Mouse (Mus musculus): ENCODE results near the gene Tomm6. TPM values are rescaled to one million over a fixed set of nuclear protein-coding genes. Genes with fewer than 3 reads are reported as not detected.

Gene Tomm6
- polyA plus RNA-seq, 1 experiment from 2014 or later, result 431 TPM

GRCm38 (mm10) chr17:47694503-47695336 is 6.5 kb upstream of the Tomm6 start, which contains the start of gene Prickle4:
Gene Prickle4 (minus strand): TSS chr17:47694736.
- DNase-seq (ENCODE audit: low spot score), result peak; percentile 95

DNA sequence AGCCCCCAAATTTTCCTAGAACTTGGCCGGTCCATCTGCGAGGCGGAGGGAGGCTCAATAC is 6.1 kb upstream of the Tomm6 start, which contains the start of gene Gm21981:
Gene Gm21981 (minus strand): TSS at position 14 of the 61 bp plus-strand sequence.
- DNase-seq (ENCODE audit: low spot score), result no peak

- no peak for DNase-seq (ENCODE audit: low spot score)
Observed at GRCm38 (mm10) chr17:47693671-47694441, 5.7 kb upstream of the Tomm6 start.

- no peak for DNase-seq (ENCODE audit: low spot score)
Observed at GRCm38 (mm10) chr17:47691650-47692049, 3.5 kb upstream of the Tomm6 start.

GRCm38 (mm10) chr17:47689894-47690293 is 1.7 kb upstream of the Tomm6 start:
- no peak for DNase-seq (ENCODE audit: low spot score)

DNA sequence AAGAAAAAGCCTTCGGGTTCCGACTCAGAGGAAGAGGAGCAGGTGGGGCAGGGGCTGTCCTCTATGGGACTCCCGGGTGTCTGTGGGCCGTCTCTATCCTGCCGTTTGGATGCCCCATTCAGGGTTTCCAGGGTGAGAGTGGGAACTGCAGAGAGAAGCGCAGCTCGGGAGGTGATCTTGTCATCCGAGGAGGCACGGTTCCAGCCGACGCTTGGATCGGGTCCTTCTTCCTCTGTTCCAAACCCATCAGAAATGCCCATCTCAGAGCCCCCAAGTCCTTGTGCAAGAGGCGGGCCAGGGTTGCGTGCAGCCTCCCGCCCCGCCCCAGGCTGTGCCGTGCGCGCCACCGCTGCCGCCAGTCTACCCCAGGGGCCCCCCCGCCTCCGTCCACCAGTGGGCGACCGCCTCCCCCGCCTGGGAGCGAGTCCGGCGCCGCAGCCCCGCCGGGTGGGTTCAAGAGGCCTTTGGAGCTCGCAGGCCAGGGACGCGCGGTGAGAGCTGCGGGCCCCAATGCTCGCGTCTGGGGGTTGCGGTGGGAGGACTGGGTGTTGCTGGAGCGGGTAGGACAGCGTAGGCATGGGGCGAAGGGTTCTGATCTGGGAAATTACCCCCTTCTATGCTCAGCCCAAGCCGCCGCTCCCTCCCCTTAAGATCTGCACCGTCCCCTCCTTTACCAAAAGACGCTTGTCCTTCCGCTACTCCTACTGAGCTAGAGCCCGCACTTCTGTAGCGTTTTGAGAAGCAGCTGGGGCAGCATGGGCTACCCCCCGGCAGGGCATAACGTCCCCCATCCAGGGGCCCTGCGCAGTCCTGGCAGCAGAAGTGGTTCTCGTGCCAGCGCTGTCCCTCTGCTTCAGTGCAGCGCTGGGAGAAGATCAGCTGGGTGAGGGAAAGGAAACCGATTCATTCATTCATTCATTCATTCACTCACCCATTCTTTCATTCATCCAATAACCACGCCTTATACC is 706 bp upstream of the Tomm6 start, which contains the start of gene Frs3:
Gene Frs3 (plus strand): TSS at position 423 of the 968 bp plus-strand sequence.
- DNase-seq (ENCODE audit: low spot score), result peak; percentile 49

GRCm38 (mm10) chr17:47687409-47688343 is 510 bp downstream of the Tomm6 start:
- DNase-seq (ENCODE audit: low spot score), result peak; percentile 97

DNA sequence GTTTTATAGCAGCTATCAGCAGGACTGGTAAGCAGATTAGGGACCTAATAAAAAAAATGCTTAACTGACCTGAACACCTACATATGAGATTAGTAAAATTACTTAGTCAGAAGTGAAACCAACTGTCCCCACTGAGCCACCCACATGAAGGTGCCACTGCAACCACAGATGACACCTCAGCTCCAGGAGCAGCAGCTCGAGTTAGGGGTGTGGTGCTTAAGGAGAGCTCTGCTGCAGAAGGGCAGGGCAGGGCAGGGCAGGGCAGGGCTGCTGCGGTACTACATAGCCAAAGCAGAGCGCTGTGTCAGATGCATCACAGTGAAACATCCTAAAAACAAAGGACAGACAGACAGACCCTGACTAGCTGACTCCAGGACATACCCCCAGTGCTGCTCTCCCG is 5.3 kb downstream of the Tomm6 start:
- DNase-seq (ENCODE audit: low spot score), result no peak

GRCm38 (mm10) chr17:47678702-47679101 is 9.5 kb downstream of the Tomm6 start:
- DNase-seq (ENCODE audit: low spot score), result no peak

DNA sequence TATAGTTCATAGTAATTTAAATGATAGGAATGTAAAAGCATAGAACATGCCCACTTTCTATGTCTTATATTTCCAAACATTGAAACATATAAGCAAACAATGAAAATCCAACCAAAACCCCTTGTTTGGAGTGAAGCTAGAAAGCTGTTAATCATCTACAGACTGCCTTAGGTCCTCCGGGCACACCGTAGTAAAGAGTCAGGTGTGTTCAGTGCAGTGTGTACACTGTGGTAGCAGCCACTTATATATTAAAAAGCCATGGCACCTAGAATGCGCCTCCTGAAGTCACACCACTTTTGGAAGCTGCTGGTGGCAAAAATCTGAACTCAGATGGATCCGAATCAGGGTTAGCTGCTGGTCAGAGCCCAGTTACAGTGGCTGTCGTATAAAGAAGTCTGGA is 9.9 kb downstream of the Tomm6 start:
- DNase-seq (ENCODE audit: low spot score), result no peak

- DNase-seq (ENCODE audit: low spot score), result peak; percentile 60
Observed at GRCm38 (mm10) chr17:47676581-47676980, 11.6 kb downstream of the Tomm6 start.

DNA sequence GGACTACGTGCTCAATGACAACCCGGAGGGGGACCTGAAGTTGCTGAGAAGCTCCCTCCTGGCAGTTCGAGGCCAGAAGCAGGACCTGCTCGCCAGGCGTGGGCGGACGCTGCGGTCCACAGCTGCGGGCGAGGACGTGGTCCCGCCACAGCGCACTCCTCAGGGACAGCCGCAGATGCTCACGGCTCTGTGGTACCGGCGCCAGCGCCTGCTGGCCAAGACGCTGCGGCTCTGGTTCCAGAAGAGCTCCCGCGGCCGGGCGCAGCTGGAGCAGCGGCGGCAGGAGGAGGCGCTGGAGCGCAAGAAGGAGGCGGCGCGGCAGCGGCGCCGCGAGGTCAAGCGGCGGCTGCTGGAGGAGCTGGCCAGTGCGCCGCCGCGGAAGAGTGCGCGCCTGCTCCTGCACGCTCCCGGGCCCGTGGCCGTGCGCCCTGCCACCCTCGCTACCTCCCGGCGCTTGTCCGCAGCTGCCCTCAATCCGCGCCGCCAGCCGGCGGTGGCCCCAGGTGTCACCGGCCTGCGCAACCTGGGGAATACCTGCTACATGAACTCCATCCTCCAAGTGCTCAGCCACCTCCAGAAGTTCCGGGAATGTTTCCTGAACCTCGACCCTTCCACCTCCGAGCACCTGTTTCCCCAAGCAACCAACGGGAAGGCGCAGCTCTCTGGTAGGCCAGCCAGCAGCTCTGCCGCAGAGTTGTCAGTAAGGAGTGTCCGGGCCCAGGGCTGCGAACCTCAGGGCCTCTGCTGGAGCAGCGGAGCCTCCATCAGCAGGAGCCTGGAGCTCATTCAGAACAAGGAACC is 15.7 kb downstream of the Tomm6 start:
- DNase-seq (ENCODE audit: low spot score), result peak; percentile 12

- DNase-seq (ENCODE audit: low spot score), result no peak
Observed at GRCm38 (mm10) chr17:47671988-47672310, 16.2 kb downstream of the Tomm6 start.

DNA sequence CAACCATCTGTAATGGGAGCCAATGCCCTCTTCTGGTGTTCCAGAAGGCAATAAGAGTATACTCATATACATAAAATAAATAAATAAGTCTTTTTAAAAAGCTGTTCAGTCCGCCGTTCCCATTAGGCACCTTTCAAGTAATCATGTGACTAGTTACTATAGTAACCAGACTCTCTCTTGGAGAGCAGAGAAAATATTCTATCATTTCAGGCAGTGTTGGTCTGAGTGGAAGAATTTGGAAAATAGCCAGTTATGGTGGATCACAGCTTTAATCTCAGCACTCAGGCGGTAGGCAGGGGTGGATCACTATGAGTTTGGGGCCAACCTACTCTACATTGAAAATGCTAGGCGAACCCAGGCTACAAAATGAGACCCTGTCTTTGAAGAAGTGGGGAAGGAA is 19.0 kb downstream of the Tomm6 start:
- DNase-seq (ENCODE audit: low spot score), result no peak

DNA sequence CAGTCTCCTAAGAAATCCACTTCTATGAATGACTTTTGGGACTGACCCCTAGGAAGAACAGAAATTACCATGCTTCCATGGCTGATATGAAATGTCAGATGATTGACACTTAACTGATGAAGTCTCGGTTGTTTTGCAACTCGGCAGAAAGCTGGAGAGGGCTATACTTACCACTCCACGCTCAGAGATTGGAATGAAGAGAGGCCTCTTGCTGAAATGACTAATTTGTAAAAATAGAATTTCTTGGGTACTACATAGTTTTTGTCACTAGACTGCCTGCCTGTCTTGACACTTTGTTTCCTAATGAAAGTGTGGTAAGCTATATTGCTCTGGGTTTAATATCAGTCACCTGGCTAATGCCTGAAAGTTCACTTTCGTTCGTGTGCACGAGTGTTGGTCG is 23.7 kb downstream of the Tomm6 start:
- no peak for DNase-seq (ENCODE audit: low spot score)

GRCm38 (mm10) chr17:47663009-47663713 is 25.0 kb downstream of the Tomm6 start:
- no peak for DNase-seq (ENCODE audit: low spot score)

- no peak for DNase-seq (ENCODE audit: low spot score)
Observed at GRCm38 (mm10) chr17:47658741-47659243, 29.4 kb downstream of the Tomm6 start.

DNA sequence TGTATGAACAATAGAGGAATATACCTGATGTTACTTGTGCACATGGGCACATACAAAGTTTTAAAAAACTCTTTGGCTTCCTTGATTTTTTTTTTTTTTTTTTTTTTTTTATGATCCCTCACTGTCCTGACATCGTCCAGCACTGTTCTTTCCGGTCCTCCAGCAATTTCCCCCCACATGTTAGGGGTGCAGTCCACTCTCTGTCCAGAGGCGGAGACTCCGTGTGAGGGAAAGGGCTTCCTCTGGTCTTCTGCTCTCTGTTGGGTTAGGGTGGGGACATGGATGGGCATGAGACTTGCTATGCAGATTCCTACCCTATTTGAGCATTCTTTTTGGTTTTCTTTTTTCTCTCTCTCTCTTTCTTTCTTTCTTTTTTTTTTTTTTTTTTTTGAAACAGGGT is 30.3 kb downstream of the Tomm6 start:
- no peak for DNase-seq (ENCODE audit: low spot score)

- no peak for DNase-seq (ENCODE audit: low spot score)
Observed at GRCm38 (mm10) chr17:47655697-47656096, 32.5 kb downstream of the Tomm6 start.

All from thymus, postnatal 0 days (tissue).